Mouse (Mus musculus) right cerebral cortex, adult 18-20 months (tissue): ENCODE data around the gene Tmem176a.

ENCODE experiments used
- DNase-seq: peaks from one replicate; pipeline ENCODE4 v3.0.0; 2022; ENCODE audit warnings: mixed read lengths

The Tmem176a gene

DNA sequence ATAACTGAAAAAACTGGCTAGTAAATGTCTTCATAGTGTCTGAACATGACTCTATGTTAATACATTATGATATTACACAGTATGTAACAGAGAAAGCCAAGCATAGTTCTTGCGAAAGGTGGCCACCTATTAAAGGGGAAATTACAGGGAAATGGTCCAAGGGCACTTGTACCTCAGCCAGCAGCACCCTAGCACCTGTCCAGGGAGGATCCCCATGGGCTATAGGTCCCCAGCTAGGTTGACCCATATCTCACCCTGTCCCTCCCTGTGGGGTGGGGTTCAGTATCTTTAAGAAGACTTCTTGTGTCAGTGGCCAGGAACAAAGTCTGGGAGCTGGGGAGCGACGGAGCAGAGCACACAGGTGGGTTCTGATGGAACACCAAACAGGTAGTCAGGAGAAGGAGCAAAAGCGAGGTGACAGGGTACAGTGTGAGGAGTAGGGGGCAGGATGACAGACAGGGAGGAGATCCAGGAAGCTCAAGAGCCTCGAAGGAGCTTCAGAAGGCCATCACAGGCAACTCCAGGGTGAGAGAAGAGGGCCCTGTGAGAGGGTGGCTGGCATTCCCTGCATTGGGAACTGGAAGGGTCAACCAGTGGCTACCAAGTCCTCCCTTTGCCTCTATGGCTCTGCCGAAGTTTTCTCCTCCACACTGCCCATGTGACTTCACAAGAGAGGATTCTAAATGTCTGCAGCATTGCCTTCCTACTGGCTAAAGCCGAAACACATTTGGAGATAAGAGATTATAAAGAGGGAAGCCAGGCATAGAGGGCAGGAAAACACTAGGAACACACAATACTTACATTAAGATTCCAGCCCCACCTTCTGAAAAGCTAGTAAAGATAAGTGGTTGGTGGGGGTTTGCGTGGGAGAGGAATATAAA lies 54.5 kb downstream of the Tmem176a start:
- DNase-seq, result no peak

DNA sequence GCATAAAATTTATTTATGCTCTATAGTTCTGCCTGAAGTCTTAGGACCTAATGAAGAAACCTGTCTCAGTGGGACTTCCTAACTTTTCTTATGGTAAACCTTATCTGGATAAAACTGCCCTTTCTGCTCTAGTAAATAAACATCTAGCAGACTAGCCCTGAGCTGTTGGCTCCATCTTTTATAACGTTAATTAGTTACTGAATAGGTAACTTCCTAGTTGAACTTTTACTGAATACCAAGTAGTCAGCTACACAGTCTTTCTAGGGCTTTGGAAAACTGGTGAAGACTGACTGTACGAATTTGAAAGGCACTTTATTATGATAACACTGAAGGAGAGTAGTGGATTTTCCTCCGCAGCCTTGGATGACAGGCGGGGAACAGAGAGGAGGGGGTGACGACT lies 55.2 kb downstream of the Tmem176a start:
- DNase-seq, result no peak
